Mouse (Mus musculus): ENCODE measurements around the gene Tnni3. TPM values are rescaled to one million over a fixed set of nuclear protein-coding genes. Genes with fewer than 3 reads are reported as not detected.
"Not testable (repeated sequence)": the region's sequence is repeated elsewhere in the genome, so short reads cannot be mapped to it uniquely, and the experiment has no call there.

Gene Tnni3
- polyA plus RNA-seq (2011; ENCODE audit: insufficient read length, low read depth, missing spikeins): 1.2 and 4.0 TPM in 2 replicates

GRCm38 (mm10) chr7:4524212-4524922, at the start of gene Tnni3:
TSS of gene Tnni3 (minus strand) at chr7:4524229.
- not testable (repeated sequence) for H3K27ac ChIP-seq (ENCODE audit: insufficient read depth, low read length); H3K4me3 ChIP-seq (ENCODE audit: insufficient read depth, low read length); H3K4me1 ChIP-seq (ENCODE audit: control insufficient read depth, insufficient read depth, low read length)
- peak; percentile 63; the same call in 1 of the 2 replicates for TF ChIP-seq CTCF (IDR thresholded peaks at IDR 0.05; ENCODE audit: borderline replicate concordance, insufficient read depth, low read length)

GRCm38 (mm10) chr7:4572361-4572760, 48.3 kb upstream of the Tnni3 start:
- H3K4me3 ChIP-seq (ENCODE audit: insufficient read depth, low read length); H3K4me1 ChIP-seq (ENCODE audit: control insufficient read depth, insufficient read depth, low read length); H3K27ac ChIP-seq (ENCODE audit: insufficient read depth, low read length): not testable (repeated sequence)

GRCm38 (mm10) chr7:4562660-4563059, 38.6 kb upstream of the Tnni3 start:
- TF ChIP-seq CTCF (IDR thresholded peaks at IDR 0.05; ENCODE audit: borderline replicate concordance, insufficient read depth, low read length) (no peak), POLR2A (IDR thresholded peaks at IDR 0.05; ENCODE audit: low read depth, low read length) (no peak)
- no peak overlapping the region for H3K4me3 ChIP-seq (ENCODE audit: insufficient read depth, low read length)
- no peaks in the 10 kb centered on the region for H3K4me1 ChIP-seq (ENCODE audit: control insufficient read depth, insufficient read depth, low read length)
- no peak overlapping the region for H3K27ac ChIP-seq (ENCODE audit: insufficient read depth, low read length)

GRCm38 (mm10) chr7:4557167-4557560, 33.1 kb upstream of the Tnni3 start:
- no peak overlapping the region for H3K27ac ChIP-seq (ENCODE audit: insufficient read depth, low read length)
- TF ChIP-seq POLR2A (IDR thresholded peaks at IDR 0.05; ENCODE audit: low read depth, low read length): no peak
- no peak for TF ChIP-seq CTCF (IDR thresholded peaks at IDR 0.05; ENCODE audit: borderline replicate concordance, insufficient read depth, low read length)

GRCm38 (mm10) chr7:4556256-4557166, 32.5 kb upstream of the Tnni3 start:
- H3K4me1 ChIP-seq (ENCODE audit: control insufficient read depth, insufficient read depth, low read length): no peaks in the 10 kb centered on the region
- no peak overlapping the region for H3K27ac ChIP-seq (ENCODE audit: insufficient read depth, low read length)
- H3K4me3 ChIP-seq (ENCODE audit: insufficient read depth, low read length): no peak overlapping the region
- no peak for TF ChIP-seq POLR2A (IDR thresholded peaks at IDR 0.05; ENCODE audit: low read depth, low read length)
- peak; percentile 97 for TF ChIP-seq CTCF (IDR thresholded peaks at IDR 0.05; ENCODE audit: borderline replicate concordance, insufficient read depth, low read length)

More at GRCm38 (mm10) chr7:4557167-4557560, 33.1 kb upstream of the Tnni3 start:
- no peaks in the 10 kb centered on the region for H3K4me1 ChIP-seq (ENCODE audit: control insufficient read depth, insufficient read depth, low read length)
- H3K4me3 ChIP-seq (ENCODE audit: insufficient read depth, low read length): no peak overlapping the region

- H3K4me3 ChIP-seq (ENCODE audit: insufficient read depth, low read length): no peak within 1 kb of the TSS
Measured at GRCm38 (mm10) chr7:4547221-4547641, 23.2 kb upstream of the Tnni3 start, which contains the start of gene Syt5. TSS of gene Syt5 (minus strand) at chr7:4547541.

GRCm38 (mm10) chr7:4546591-4547131, 22.6 kb upstream of the Tnni3 start:
- Histone ChIP-seq H3K4me1 (ENCODE audit: control insufficient read depth, insufficient read depth, low read length) (no peaks in the 10 kb centered on the region), H3K4me3 (ENCODE audit: insufficient read depth, low read length) (no peak overlapping the region), H3K27ac (ENCODE audit: insufficient read depth, low read length) (no peak overlapping the region)
- TF ChIP-seq POLR2A (IDR thresholded peaks at IDR 0.05; ENCODE audit: low read depth, low read length): no peak
- no peak for TF ChIP-seq CTCF (IDR thresholded peaks at IDR 0.05; ENCODE audit: borderline replicate concordance, insufficient read depth, low read length)

More at GRCm38 (mm10) chr7:4547221-4547641, 23.2 kb upstream of the Tnni3 start, which contains the start of gene Syt5:
- no peak for TF ChIP-seq POLR2A (IDR thresholded peaks at IDR 0.05; ENCODE audit: low read depth, low read length)
- no peak for TF ChIP-seq CTCF (IDR thresholded peaks at IDR 0.05; ENCODE audit: borderline replicate concordance, insufficient read depth, low read length)
- Histone ChIP-seq H3K4me1 (ENCODE audit: control insufficient read depth, insufficient read depth, low read length) (no peaks in the 10 kb centered on the region), H3K27ac (ENCODE audit: insufficient read depth, low read length) (no peak within 1 kb of the TSS)

- no peak for TF ChIP-seq POLR2A (IDR thresholded peaks at IDR 0.05; ENCODE audit: low read depth, low read length)
- TF ChIP-seq CTCF (IDR thresholded peaks at IDR 0.05; ENCODE audit: borderline replicate concordance, insufficient read depth, low read length): no peak
- no peak overlapping the region for H3K27ac ChIP-seq (ENCODE audit: insufficient read depth, low read length)
- no peaks in the 10 kb centered on the region for H3K4me1 ChIP-seq (ENCODE audit: control insufficient read depth, insufficient read depth, low read length)
- no peak overlapping the region for H3K4me3 ChIP-seq (ENCODE audit: insufficient read depth, low read length)
Measured at GRCm38 (mm10) chr7:4546050-4546449, 22.0 kb upstream of the Tnni3 start.

GRCm38 (mm10) chr7:4542013-4542412, 18.0 kb upstream of the Tnni3 start:
- no peak overlapping the region for H3K4me3 ChIP-seq (ENCODE audit: insufficient read depth, low read length)
- no peaks in the 10 kb centered on the region for H3K4me1 ChIP-seq (ENCODE audit: control insufficient read depth, insufficient read depth, low read length)
- TF ChIP-seq POLR2A (IDR thresholded peaks at IDR 0.05; ENCODE audit: low read depth, low read length): no peak
- TF ChIP-seq CTCF (IDR thresholded peaks at IDR 0.05; ENCODE audit: borderline replicate concordance, insufficient read depth, low read length): no peak
- H3K27ac ChIP-seq (ENCODE audit: insufficient read depth, low read length): no peak overlapping the region
